Mouse (Mus musculus): ENCODE measurements around the gene Krtap4-6. TPM values are rescaled to one million over a fixed set of nuclear protein-coding genes. Genes with fewer than 3 reads are reported as not detected.
"Not testable (repeated sequence)": the region's sequence is repeated elsewhere in the genome, so short reads cannot be mapped to it uniquely, and the experiment has no call there.

The Krtap4-6 gene
- polyA plus RNA-seq, 1 experiment from 2014 or later = not detected

DNA sequence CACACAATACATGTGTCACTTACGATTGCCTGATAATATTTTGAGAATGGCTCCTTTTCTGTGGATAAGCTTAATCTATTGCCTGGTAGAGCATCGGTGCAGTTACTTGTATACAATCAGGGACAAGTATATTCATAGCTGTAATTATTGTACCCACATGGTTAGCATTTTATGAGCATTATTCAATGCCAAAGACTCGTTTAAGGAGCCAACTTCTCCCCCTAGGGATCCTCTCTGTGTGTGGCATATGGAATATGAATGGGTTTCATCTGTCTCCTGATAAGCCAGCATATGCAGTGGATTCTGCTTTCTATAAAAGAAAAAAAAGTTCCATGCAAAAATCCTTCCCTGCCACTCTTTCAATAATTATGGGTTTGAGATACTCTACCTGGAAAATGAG is 21.4 kb downstream of the Krtap4-6 start:
- Histone ChIP-seq H3K27ac (ENCODE audit: low read length) (no peak overlapping the region), H3K9me3 (ENCODE audit: control insufficient read depth, low read length) (no peaks in the 10 kb centered on the region), H3K4me1 (replicated peaks; ENCODE audit: control insufficient read depth, insufficient read depth, low read length) (no peaks in the 10 kb centered on the region), H3K4me3 (ENCODE audit: low read length) (no peak overlapping the region), H3K4me2 (ENCODE audit: low read depth, low read length) (no peak overlapping the region), H3K36me3 (ENCODE audit: control insufficient read depth, insufficient read depth, low read length) (no peaks in the 10 kb centered on the region), H3K27me3 (ENCODE audit: control insufficient read depth, insufficient read depth, low read depth, low read length) (no peaks in the 10 kb centered on the region), H3K9ac (ENCODE audit: low read length) (no peak overlapping the region)
- WGBS = 72% methylated on average over 3 of the region's 3 CpGs
- ATAC-seq (ENCODE audit: low read depth) = no peak

DNA sequence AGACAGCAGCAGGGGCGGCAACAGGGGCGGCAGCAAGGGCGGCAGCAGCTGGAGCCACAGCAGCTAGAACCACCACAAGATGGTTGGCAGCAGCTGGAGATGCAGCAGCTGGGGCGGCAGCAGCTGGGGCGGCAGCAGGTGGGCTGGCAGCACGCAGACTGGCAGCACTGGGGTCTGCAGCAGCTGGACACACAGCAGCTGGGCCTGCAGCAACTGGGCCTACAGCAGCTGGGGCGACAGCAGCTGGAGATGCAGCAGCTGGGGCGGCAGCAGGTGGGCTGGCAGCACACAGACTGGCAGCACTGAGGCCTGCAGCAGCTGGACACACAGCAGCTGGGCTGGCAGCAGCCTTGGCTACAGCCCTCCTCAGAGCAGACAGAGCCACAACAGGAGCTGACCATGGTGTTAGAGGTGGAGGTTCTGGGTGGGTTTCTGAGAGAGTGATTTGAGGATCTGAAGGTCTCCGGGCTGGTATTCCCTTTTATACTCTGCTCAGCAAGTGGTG is 22.1 kb downstream of the Krtap4-6 start, which contains the start of gene Krtap4-7:
Krtap4-7 (minus strand) TSS at position 455 of the 505 bp plus-strand sequence.
- H3K4me1 ChIP-seq (replicated peaks; ENCODE audit: control insufficient read depth, insufficient read depth, low read length); H3K27me3 ChIP-seq (ENCODE audit: control insufficient read depth, insufficient read depth, low read depth, low read length); H3K4me2 ChIP-seq (ENCODE audit: low read depth, low read length); H3K27ac ChIP-seq (ENCODE audit: low read length); H3K4me3 ChIP-seq (ENCODE audit: low read length); H3K9ac ChIP-seq (ENCODE audit: low read length); H3K9me3 ChIP-seq (ENCODE audit: control insufficient read depth, low read length); H3K36me3 ChIP-seq (ENCODE audit: control insufficient read depth, insufficient read depth, low read length); ATAC-seq (ENCODE audit: low read depth): not testable (repeated sequence)
- WGBS = 83% methylated on average over 9 of the region's 9 CpGs

DNA sequence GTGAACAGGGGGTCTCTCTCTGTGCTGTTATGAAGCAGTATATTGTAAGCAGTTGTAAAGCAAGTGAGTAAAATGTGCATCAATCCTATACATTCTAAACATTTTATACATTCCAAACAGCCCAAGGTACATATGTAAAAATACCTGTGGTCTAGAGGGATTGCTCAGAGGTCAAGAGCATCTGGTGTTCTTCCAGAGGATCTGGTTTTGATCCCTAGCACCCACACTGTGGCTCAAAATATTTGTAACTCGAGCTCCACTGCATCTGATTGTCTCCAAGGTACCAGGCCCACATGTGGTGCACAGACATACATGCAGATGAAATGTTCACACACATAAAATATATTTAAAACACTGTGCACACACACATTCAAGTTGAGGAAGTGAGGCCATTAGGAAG is 24.8 kb downstream of the Krtap4-6 start:
- no peak for ATAC-seq (ENCODE audit: low read depth)
- Histone ChIP-seq H3K27me3 (ENCODE audit: control insufficient read depth, insufficient read depth, low read depth, low read length) (no peaks in the 10 kb centered on the region), H3K4me3 (ENCODE audit: low read length) (no peak overlapping the region), H3K27ac (ENCODE audit: low read length) (no peak overlapping the region), H3K4me2 (ENCODE audit: low read depth, low read length) (no peak overlapping the region), H3K9ac (ENCODE audit: low read length) (no peak overlapping the region), H3K4me1 (replicated peaks; ENCODE audit: control insufficient read depth, insufficient read depth, low read length) (no peaks in the 10 kb centered on the region), H3K9me3 (ENCODE audit: control insufficient read depth, low read length) (no peaks in the 10 kb centered on the region), H3K36me3 (ENCODE audit: control insufficient read depth, insufficient read depth, low read length) (no peaks in the 10 kb centered on the region)
- 23% methylated on average over 1 of the region's 1 CpGs for WGBS

DNA sequence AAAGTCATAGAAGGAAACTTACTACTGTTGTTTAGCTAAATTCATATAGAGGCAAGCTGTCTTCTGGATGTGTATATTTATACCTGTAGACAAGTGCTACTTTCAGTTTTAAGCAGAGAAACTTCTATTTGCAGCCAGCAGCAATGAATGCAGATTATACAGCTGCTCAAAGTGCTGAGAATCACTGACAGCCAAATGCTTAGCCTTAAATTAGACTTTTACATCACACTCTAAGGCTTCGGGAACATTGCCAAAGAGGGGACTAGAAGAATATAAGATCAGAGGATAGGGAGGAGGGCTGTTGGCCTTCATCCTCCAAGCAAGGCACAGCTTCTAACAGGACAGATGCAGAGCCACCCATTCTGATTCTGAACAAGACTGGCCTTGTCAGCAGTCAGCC is 28.7 kb downstream of the Krtap4-6 start:
- Histone ChIP-seq H3K4me2 (ENCODE audit: low read depth, low read length) (no peak overlapping the region), H3K4me1 (replicated peaks; ENCODE audit: control insufficient read depth, insufficient read depth, low read length) (no peaks in the 10 kb centered on the region), H3K9ac (ENCODE audit: low read length) (no peak overlapping the region), H3K4me3 (ENCODE audit: low read length) (no peak overlapping the region), H3K27ac (ENCODE audit: low read length) (no peak overlapping the region), H3K9me3 (ENCODE audit: control insufficient read depth, low read length) (no peaks in the 10 kb centered on the region), H3K27me3 (ENCODE audit: control insufficient read depth, insufficient read depth, low read depth, low read length) (no peaks in the 10 kb centered on the region), H3K36me3 (ENCODE audit: control insufficient read depth, insufficient read depth, low read length) (no peaks in the 10 kb centered on the region)
- WGBS = 52% methylated on average over 1 of the region's 1 CpGs
- no peak for ATAC-seq (ENCODE audit: low read depth)

DNA sequence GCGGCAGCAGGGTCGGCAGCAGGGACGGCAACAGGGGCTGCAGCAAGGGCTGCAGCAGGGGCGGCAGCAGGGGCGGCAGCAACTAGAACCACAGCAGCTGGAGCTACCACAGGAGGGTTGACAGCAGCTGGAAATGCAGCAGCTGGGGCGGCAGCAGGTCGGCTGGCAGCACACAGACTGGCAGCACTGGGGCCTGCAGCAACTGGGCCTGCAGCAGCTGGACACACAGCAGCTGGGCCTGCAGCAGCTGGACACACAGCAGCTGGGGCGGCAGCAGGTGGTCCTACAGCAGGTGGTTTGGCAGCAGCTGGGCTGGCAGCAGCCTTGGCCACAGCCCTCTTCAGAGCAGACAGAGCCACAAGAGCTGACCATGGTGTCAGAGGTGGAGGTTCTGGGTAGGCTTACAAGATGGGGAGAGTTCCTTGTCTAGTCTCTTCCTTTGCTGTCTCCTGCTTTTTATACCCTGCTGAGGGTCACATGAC is 31.1 kb downstream of the Krtap4-6 start, which contains the start of gene Krtap4-2:
Krtap4-2 (minus strand) TSS at position 432 of the 482 bp plus-strand sequence.
- H3K4me2 ChIP-seq (ENCODE audit: low read depth, low read length) = no peak within 1 kb of the TSS
- no peaks in the 10 kb centered on the region for H3K9me3 ChIP-seq (ENCODE audit: control insufficient read depth, low read length)
- H3K4me1 ChIP-seq (replicated peaks; ENCODE audit: control insufficient read depth, insufficient read depth, low read length) = no peaks in the 10 kb centered on the region
- H3K36me3 ChIP-seq (ENCODE audit: control insufficient read depth, insufficient read depth, low read length) = no peaks in the 10 kb centered on the region
- no peaks in the 10 kb centered on the region for H3K27me3 ChIP-seq (ENCODE audit: control insufficient read depth, insufficient read depth, low read depth, low read length)
- no peak within 1 kb of the TSS for H3K27ac ChIP-seq (ENCODE audit: low read length)
- no peak within 1 kb of the TSS for H3K4me3 ChIP-seq (ENCODE audit: low read length)
- WGBS = 40% methylated on average over 5 of the region's 8 CpGs
- ATAC-seq (ENCODE audit: low read depth) = no peak
- no peak within 1 kb of the TSS for H3K9ac ChIP-seq (ENCODE audit: low read length)

DNA sequence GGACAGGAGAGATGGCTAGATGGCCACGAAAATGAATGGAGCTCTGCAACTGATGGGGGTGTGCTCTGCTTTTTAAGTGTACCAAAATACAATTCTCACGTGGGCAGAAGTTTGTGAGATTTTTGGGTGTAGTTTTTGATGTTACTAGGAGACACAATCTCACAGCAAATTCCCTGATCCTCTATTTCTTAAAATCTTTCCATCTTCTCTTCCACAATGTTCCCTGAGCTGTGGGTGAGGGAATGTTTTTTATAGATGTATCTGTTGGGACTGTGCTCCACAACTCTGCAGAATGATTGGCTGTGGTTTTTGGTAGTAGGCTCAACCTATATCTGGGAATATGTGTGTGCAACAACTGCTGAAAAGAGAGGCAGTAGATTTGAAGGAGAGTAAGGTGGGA is 32.5 kb downstream of the Krtap4-6 start:
- Histone ChIP-seq H3K9ac (ENCODE audit: low read length) (no peak overlapping the region), H3K4me1 (replicated peaks; ENCODE audit: control insufficient read depth, insufficient read depth, low read length) (no peaks in the 10 kb centered on the region), H3K4me2 (ENCODE audit: low read depth, low read length) (no peak overlapping the region), H3K27me3 (ENCODE audit: control insufficient read depth, insufficient read depth, low read depth, low read length) (no peaks in the 10 kb centered on the region), H3K36me3 (ENCODE audit: control insufficient read depth, insufficient read depth, low read length) (no peaks in the 10 kb centered on the region), H3K9me3 (ENCODE audit: control insufficient read depth, low read length) (no peaks in the 10 kb centered on the region), H3K4me3 (ENCODE audit: low read length) (no peak overlapping the region), H3K27ac (ENCODE audit: low read length) (no peak overlapping the region)
- no peak for ATAC-seq (ENCODE audit: low read depth)
- WGBS = 67% methylated on average over 2 of the region's 2 CpGs

DNA sequence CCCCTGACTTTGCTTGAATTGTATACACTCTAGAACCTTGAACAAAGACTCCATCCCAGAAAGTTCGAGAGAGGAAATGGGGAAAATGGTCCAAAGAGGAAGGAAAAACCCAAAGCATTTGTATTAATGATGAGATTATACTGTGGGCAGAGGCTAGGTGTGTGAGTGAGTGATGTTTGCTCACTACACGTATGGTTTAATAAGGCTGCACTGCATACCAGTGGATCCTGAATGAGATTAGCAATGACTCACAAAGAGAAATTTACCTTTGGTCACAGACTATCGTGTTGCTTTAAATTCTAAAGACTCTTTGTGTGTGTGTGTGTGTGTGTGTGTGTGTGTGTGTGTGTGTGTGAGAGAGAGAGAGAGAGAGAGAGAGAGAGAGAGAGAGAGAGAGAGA is 34.9 kb downstream of the Krtap4-6 start:
- no peaks in the 10 kb centered on the region for H3K27me3 ChIP-seq (ENCODE audit: control insufficient read depth, insufficient read depth, low read depth, low read length)
- no peak overlapping the region for H3K4me2 ChIP-seq (ENCODE audit: low read depth, low read length)
- no peaks in the 10 kb centered on the region for H3K4me1 ChIP-seq (replicated peaks; ENCODE audit: control insufficient read depth, insufficient read depth, low read length)
- no peaks in the 10 kb centered on the region for H3K9me3 ChIP-seq (ENCODE audit: control insufficient read depth, low read length)
- 45% methylated on average over 3 of the region's 3 CpGs for WGBS
- no peaks in the 10 kb centered on the region for H3K36me3 ChIP-seq (ENCODE audit: control insufficient read depth, insufficient read depth, low read length)
- H3K4me3 ChIP-seq (ENCODE audit: low read length) = no peak overlapping the region
- no peak overlapping the region for H3K27ac ChIP-seq (ENCODE audit: low read length)
- ATAC-seq (ENCODE audit: low read depth) = no peak
- H3K9ac ChIP-seq (ENCODE audit: low read length) = no peak overlapping the region

DNA sequence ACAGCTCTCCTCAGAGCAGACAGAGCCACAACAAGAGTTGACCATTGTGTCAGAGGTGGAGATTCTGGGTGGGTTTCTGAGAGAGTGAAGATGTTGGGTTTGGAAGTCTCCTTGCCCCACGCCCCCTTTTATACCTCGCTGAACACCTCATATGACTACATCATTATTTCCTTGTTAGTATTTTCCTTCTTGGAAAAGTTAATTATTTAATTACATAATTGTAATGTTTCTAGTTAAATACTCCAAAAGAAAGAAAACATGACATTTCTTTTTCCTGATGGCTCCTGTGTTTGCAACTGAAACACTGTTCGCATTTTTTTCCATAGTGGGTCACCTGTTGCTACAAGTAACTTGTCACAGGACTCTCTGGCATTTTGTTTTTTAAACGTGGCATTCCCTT is 37.6 kb downstream of the Krtap4-6 start, which contains the start of gene Krtap4-1:
Krtap4-1 (minus strand) TSS at position 101 of the 400 bp plus-strand sequence.
- H3K27me3 ChIP-seq (ENCODE audit: control insufficient read depth, insufficient read depth, low read depth, low read length) = no peaks in the 10 kb centered on the region
- no peak within 1 kb of the TSS for H3K4me2 ChIP-seq (ENCODE audit: low read depth, low read length)
- no peaks in the 10 kb centered on the region for H3K9me3 ChIP-seq (ENCODE audit: control insufficient read depth, low read length)
- 75% methylated on average over 4 of the region's 4 CpGs for WGBS
- H3K9ac ChIP-seq (ENCODE audit: low read length) = no peak within 1 kb of the TSS
- no peak for ATAC-seq (ENCODE audit: low read depth)
- no peak within 1 kb of the TSS for H3K27ac ChIP-seq (ENCODE audit: low read length)
- H3K4me1 ChIP-seq (replicated peaks; ENCODE audit: control insufficient read depth, insufficient read depth, low read length) = no peaks in the 10 kb centered on the region
- no peaks in the 10 kb centered on the region for H3K36me3 ChIP-seq (ENCODE audit: control insufficient read depth, insufficient read depth, low read length)
- H3K4me3 ChIP-seq (ENCODE audit: low read length) = no peak within 1 kb of the TSS

DNA sequence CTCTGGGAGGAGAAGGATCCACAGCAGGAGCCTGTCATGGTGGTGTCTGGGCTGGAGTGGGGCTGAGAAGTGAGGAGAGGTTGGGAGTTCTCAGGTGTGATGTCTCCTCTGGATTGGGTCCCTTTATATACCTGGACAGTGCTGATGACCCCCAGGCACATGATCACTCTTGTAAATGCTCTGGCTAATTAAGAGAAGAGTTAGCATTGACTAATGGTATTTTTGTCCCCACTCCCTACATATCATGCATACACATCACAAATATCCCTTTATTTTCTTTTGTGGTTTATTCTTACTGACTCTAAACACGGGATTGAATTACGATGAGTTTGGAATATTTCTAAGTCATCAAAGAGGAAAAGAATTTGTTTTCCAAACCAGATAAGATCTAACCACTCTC is 45.4 kb downstream of the Krtap4-6 start, which contains the start of gene Gm11562:
Gm11562 (minus strand) TSS at position 101 of the 400 bp plus-strand sequence.
- Histone ChIP-seq H3K36me3 (ENCODE audit: control insufficient read depth, insufficient read depth, low read length) (no peaks in the 10 kb centered on the region), H3K4me2 (ENCODE audit: low read depth, low read length) (no peak within 1 kb of the TSS), H3K27ac (ENCODE audit: low read length) (no peak within 1 kb of the TSS), H3K27me3 (ENCODE audit: control insufficient read depth, insufficient read depth, low read depth, low read length) (no peaks in the 10 kb centered on the region), H3K4me3 (ENCODE audit: low read length) (no peak within 1 kb of the TSS), H3K4me1 (replicated peaks; ENCODE audit: control insufficient read depth, insufficient read depth, low read length) (no peaks in the 10 kb centered on the region), H3K9me3 (ENCODE audit: control insufficient read depth, low read length) (no peaks in the 10 kb centered on the region), H3K9ac (ENCODE audit: low read length) (no peak within 1 kb of the TSS)
- 62% methylated on average over 2 of the region's 2 CpGs for WGBS
- ATAC-seq (ENCODE audit: low read depth) = no peak
